Mouse (Mus musculus): ENCODE measurements at regions not wholly inside any gene's neighbourhood (a gene's known extent, or its start where the extent isn't known, plus 50 kb on each side); places are given as distances from the start of the nearest gene placed in this dataset.

DNA sequence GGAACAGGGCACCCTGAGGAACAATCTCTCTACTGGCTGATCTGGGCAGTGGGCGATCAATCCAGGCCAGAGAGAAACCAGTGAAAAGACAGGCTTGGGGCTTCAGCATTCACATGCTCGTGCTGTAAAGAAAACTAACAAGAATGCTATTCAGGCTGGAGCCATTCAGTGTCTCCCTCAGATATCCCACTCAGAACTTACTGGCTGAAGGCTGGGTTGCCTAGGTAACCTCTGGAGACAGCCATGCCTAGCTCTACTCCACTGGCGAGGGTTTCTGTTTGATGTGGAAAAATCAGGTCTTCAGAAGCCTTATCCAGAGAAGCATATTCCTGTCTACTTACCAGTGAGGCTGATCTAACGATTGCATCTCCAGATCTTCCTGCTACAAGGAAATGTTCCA is 87.8 kb downstream of the 1700020N01Rik start:
- Histone ChIP-seq H3K4me3 (ENCODE audit: control insufficient read depth, insufficient read depth, low read length) (no peak overlapping the region), H3K4me1 (replicated peaks; ENCODE audit: control insufficient read depth, insufficient read depth, low read length) (0 out of 2 replicates have a peak, but pooled peaks cover 4% of the 10 kb centered on the region), H3K36me3 (ENCODE audit: control insufficient read depth, insufficient read depth, low read length) (no peaks in the 10 kb centered on the region), H3K27me3 (ENCODE audit: control insufficient read depth, insufficient read depth, low read length) (no peaks in the 10 kb centered on the region), H3K27ac (ENCODE audit: control insufficient read depth, insufficient read depth, low read length) (no peak overlapping the region)
- DNase-seq, result no peak
- TF ChIP-seq CTCF (IDR thresholded peaks at IDR 0.05; ENCODE audit: borderline replicate concordance, control insufficient read depth, extremely low read depth, insufficient read depth, low read length, poor library complexity) (no peak), POLR2A (IDR thresholded peaks at IDR 0.05; ENCODE audit: control insufficient read depth, extremely low read depth, insufficient read depth, low read length, poor library complexity) (no peak)
- 73% methylated on average over 4 of the region's 4 CpGs for WGBS

DNA sequence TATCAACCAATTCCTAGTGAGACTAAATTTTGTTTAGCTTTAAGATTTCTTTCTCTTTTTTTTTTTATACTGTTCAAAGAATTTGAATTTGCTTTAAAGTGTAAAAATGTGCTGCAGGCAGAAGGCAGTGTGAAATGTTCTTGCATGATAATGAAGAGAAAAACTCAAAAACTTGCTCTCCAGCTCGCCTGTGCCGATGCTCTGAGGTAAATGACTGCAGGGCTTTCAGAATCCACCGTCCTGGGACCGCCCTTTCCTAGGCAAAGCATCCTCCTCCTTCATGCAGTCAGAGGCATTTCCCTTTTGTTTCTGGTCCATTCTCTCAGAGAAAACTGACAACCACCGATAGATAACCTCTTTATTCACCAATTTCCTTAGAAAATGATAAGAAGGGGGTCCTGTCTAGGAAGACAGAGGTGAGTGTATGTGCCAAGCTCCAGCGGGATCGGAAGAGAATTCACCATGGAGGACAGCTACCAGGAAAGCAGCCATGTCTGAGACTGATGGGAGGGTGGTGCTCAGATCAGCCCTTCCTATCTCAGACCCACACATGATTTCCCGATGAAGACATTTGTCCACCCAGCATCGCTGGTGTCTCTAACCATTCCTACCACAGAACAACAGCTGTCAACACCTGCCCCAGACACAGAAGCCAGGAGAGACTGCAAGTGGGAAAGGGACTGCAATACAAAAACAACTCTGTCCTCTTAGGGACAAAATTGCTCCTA is 91.5 kb downstream of the 1700020N01Rik start:
- 0 out of 2 replicates have a peak, but pooled peaks cover 4% of the 10 kb centered on the region for H3K4me1 ChIP-seq (replicated peaks; ENCODE audit: control insufficient read depth, insufficient read depth, low read length)
- no peak for DNase-seq
- TF ChIP-seq CTCF (IDR thresholded peaks at IDR 0.05; ENCODE audit: borderline replicate concordance, control insufficient read depth, extremely low read depth, insufficient read depth, low read length, poor library complexity) (no peak), POLR2A (IDR thresholded peaks at IDR 0.05; ENCODE audit: control insufficient read depth, extremely low read depth, insufficient read depth, low read length, poor library complexity) (no peak)
- no peaks in the 10 kb centered on the region for H3K36me3 ChIP-seq (ENCODE audit: control insufficient read depth, insufficient read depth, low read length)
- H3K27me3 ChIP-seq (ENCODE audit: control insufficient read depth, insufficient read depth, low read length), result no peaks in the 10 kb centered on the region
- no peak overlapping the region for H3K27ac ChIP-seq (ENCODE audit: control insufficient read depth, insufficient read depth, low read length)
- H3K4me3 ChIP-seq (ENCODE audit: control insufficient read depth, insufficient read depth, low read length), result no peak overlapping the region
- WGBS, result 79% methylated on average over 9 of the region's 9 CpGs

DNA sequence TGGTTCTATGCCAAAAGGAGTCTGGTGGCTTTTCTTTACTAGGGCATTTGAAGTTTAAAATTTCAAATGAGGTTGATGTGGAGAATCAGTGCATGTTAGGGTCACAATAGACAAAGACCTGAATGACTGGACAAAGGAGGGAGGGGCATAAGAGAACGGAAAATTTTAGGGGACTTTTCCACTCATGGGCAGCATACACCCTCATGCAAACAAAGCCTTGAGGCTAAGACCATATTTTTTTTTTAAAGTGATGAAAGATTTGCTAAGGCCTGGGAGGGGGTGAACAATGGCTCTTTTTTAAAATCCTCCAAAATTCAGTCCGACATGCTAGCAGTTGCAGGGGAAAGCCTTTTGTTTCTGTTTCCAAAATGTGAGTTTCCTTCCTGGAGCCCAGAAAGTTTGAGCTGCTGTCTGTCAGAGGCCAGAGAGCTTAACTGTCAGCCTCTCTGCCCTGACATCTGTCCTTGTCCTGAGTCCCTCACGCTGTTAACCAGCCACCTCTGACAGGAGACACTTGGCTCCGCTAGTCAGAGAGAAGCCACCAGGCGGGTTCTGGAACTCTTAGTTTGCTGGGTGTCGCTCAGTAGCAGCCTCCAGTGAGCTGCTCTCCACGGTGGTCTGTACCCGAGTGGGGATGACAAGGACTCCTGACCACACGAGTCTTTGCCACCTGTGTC is 92.3 kb downstream of the 1700020N01Rik start:
- peak; percentile 77 for DNase-seq
- TF ChIP-seq POLR2A (IDR thresholded peaks at IDR 0.05; ENCODE audit: control insufficient read depth, extremely low read depth, insufficient read depth, low read length, poor library complexity) (no peak), CTCF (IDR thresholded peaks at IDR 0.05; ENCODE audit: borderline replicate concordance, control insufficient read depth, extremely low read depth, insufficient read depth, low read length, poor library complexity) (no peak)
- 0 out of 2 replicates have a peak, but pooled peaks cover 4% of the 10 kb centered on the region for H3K4me1 ChIP-seq (replicated peaks; ENCODE audit: control insufficient read depth, insufficient read depth, low read length)
- H3K27me3 ChIP-seq (ENCODE audit: control insufficient read depth, insufficient read depth, low read length), result no peaks in the 10 kb centered on the region
- H3K27ac ChIP-seq (ENCODE audit: control insufficient read depth, insufficient read depth, low read length), result no peak overlapping the region
- H3K4me3 ChIP-seq (ENCODE audit: control insufficient read depth, insufficient read depth, low read length), result no peak overlapping the region
- WGBS, result 28% methylated on average over 9 of the region's 9 CpGs
- no peaks in the 10 kb centered on the region for H3K36me3 ChIP-seq (ENCODE audit: control insufficient read depth, insufficient read depth, low read length)

DNA sequence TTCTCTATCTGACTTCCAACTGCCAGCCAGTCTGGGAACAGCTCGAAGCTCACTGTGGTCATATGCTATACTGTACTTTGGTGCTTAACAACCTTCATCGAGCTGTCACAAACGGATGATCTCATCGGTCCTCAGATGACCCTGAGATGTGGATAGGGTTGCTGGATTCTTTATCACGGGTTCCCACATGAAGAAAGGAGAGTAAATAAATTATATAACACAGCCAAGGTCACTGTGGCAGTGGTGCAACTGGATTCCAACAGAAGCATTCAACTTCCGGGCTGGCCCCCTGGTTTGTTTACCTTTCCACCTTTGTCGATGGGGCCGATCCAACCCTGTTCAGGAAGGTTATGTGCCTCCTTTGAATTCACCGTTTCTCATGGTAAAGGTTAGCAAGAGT is 93.1 kb downstream of the 1700020N01Rik start:
- TF ChIP-seq CTCF (IDR thresholded peaks at IDR 0.05; ENCODE audit: borderline replicate concordance, control insufficient read depth, extremely low read depth, insufficient read depth, low read length, poor library complexity), result no peak
- TF ChIP-seq POLR2A (IDR thresholded peaks at IDR 0.05; ENCODE audit: control insufficient read depth, extremely low read depth, insufficient read depth, low read length, poor library complexity), result no peak
- H3K4me3 ChIP-seq (ENCODE audit: control insufficient read depth, insufficient read depth, low read length), result no peak overlapping the region

DNA sequence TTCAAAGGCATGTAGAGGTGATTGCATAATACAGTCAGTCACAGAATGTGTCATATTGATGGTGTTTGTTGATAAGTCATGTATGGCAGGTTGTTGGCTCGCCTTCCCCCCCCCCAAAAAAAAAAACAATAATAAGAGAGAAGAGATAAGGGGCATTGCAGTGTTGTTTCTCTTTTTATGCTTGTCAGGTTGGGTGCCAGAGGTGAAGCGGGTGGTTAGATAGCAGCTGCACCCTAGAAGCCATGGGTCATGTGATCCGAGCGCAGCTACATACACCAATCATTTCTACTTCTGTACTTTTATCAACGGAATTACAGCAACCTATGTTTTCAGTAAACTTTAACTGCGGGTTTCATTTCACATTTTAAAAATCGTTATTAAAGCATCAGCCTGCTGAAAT is 94.5 kb downstream of the 1700020N01Rik start:
- TF ChIP-seq POLR2A (IDR thresholded peaks at IDR 0.05; ENCODE audit: control insufficient read depth, extremely low read depth, insufficient read depth, low read length, poor library complexity) (no peak), CTCF (IDR thresholded peaks at IDR 0.05; ENCODE audit: borderline replicate concordance, control insufficient read depth, extremely low read depth, insufficient read depth, low read length, poor library complexity) (no peak)
- Histone ChIP-seq H3K27ac (ENCODE audit: control insufficient read depth, insufficient read depth, low read length) (no peak overlapping the region), H3K36me3 (ENCODE audit: control insufficient read depth, insufficient read depth, low read length) (no peaks in the 10 kb centered on the region), H3K4me3 (ENCODE audit: control insufficient read depth, insufficient read depth, low read length) (no peak overlapping the region), H3K4me1 (replicated peaks; ENCODE audit: control insufficient read depth, insufficient read depth, low read length) (0 out of 2 replicates have a peak, but pooled peaks cover 4% of the 10 kb centered on the region), H3K27me3 (ENCODE audit: control insufficient read depth, insufficient read depth, low read length) (no peaks in the 10 kb centered on the region)
- DNase-seq, result peak; percentile 16
- 91% methylated on average over 7 of the region's 7 CpGs for WGBS

More for the DNA sequence above, 93.1 kb downstream of the 1700020N01Rik start:
- peak; percentile 18 for DNase-seq
- H3K27ac ChIP-seq (ENCODE audit: control insufficient read depth, insufficient read depth, low read length), result no peak overlapping the region
- WGBS, result 66% methylated on average over 9 of the region's 9 CpGs
- 0 out of 2 replicates have a peak, but pooled peaks cover 4% of the 10 kb centered on the region for H3K4me1 ChIP-seq (replicated peaks; ENCODE audit: control insufficient read depth, insufficient read depth, low read length)
- H3K36me3 ChIP-seq (ENCODE audit: control insufficient read depth, insufficient read depth, low read length), result no peaks in the 10 kb centered on the region
- H3K27me3 ChIP-seq (ENCODE audit: control insufficient read depth, insufficient read depth, low read length), result no peaks in the 10 kb centered on the region

DNA sequence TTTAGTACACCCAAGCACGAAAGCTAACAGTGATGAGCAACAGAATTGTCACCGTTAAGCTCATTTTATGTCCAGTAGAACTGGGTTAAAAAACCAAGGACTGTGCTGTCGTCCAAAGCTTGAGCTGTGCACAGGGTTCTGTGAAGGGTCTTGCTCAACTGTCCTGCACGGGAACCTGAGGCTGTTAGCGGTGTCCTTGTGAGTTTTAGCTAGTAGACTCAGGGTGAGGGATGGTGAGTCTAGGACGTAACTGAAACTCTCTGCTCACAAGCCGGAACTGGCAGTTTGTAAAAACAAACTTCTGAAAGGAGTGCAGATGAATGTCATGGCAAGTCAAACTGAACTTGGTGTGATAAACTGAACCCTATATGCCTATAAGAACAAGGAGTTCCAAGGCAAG is 95.6 kb downstream of the 1700020N01Rik start:
- no peaks in the 10 kb centered on the region for H3K27me3 ChIP-seq (ENCODE audit: control insufficient read depth, insufficient read depth, low read length)
- 0 out of 2 replicates have a peak, but pooled peaks cover 4% of the 10 kb centered on the region for H3K4me1 ChIP-seq (replicated peaks; ENCODE audit: control insufficient read depth, insufficient read depth, low read length)
- no peak overlapping the region for H3K27ac ChIP-seq (ENCODE audit: control insufficient read depth, insufficient read depth, low read length)
- 87% methylated on average over 7 of the region's 7 CpGs for WGBS
- no peaks in the 10 kb centered on the region for H3K36me3 ChIP-seq (ENCODE audit: control insufficient read depth, insufficient read depth, low read length)
- TF ChIP-seq CTCF (IDR thresholded peaks at IDR 0.05; ENCODE audit: borderline replicate concordance, control insufficient read depth, extremely low read depth, insufficient read depth, low read length, poor library complexity) (no peak), POLR2A (IDR thresholded peaks at IDR 0.05; ENCODE audit: control insufficient read depth, extremely low read depth, insufficient read depth, low read length, poor library complexity) (no peak)
- H3K4me3 ChIP-seq (ENCODE audit: control insufficient read depth, insufficient read depth, low read length), result no peak overlapping the region
- DNase-seq, result peak; percentile 26

All from thymus, adult 2 months (tissue).